Mouse (Mus musculus) hindbrain, embryonic 14.5 days (tissue): ENCODE data around the gene Myl6b. TPM values are rescaled to one million over a fixed set of nuclear protein-coding genes. Genes with fewer than 3 reads are reported as not detected.

Experiments used
- ATAC-seq: fragments of 200-750 bp; cut with Nextera tagmentation; 2 replicates; pipeline ENCODE4 v1.8.0; 2017; ENCODE audit warnings: moderate number of reproducible peaks, mild to moderate bottlenecking, moderate TSS enrichment, moderate library complexity; ENCODE audit not compliant: low FRiP score
- DNase-seq: peaks from one replicate; pipeline ENCODE4 v3.0.0-alpha.2; 2015; ENCODE audit warnings: low spot score
- H3K27ac ChIP-seq: fragments of 300-500 bp; sonication (generic); 2 replicates; pipeline ENCODE4 v1.5.1; 2014; ENCODE audit warnings: mild to moderate bottlenecking, moderate library complexity
- H3K27me3 ChIP-seq: fragments of 300-500 bp; sonication (generic); 2 replicates; pipeline ENCODE4 v1.6.1; 2014; ENCODE audit warnings: mild to moderate bottlenecking, low read length, mixed read lengths; ENCODE audit not compliant: control insufficient read depth, insufficient read depth
- H3K36me3 ChIP-seq: fragments of 300-500 bp; sonication (generic); replicated peaks from 2 replicates; pipeline ENCODE4 v1.6.1; 2014; ENCODE audit not compliant: control insufficient read depth, insufficient read depth
- H3K4me1 ChIP-seq: fragments of 300-500 bp; sonication (generic); replicated peaks from 2 replicates; pipeline ENCODE4 v1.6.1; 2014; ENCODE audit warnings: antibody characterized with exemption, low read length, mixed read lengths; ENCODE audit not compliant: control insufficient read depth, insufficient read depth
- H3K4me2 ChIP-seq: fragments of 300-500 bp; sonication (generic); replicated peaks from 2 replicates; pipeline ENCODE4 v1.6.1; 2014; ENCODE audit warnings: mild to moderate bottlenecking, moderate library complexity
- H3K4me3 ChIP-seq: fragments of 300-500 bp; sonication (generic); replicated peaks from 2 replicates; pipeline ENCODE4 v1.5.1; 2014; ENCODE audit warnings: mild to moderate bottlenecking, low read length
- H3K9ac ChIP-seq: fragments of 300-500 bp; sonication (generic); 2 replicates; pipeline ENCODE4 v1.6.1; 2014
- H3K9me3 ChIP-seq: fragments of 300-500 bp; sonication (generic); 2 replicates; pipeline ENCODE4 v1.6.1; 2016; ENCODE audit warnings: low read length; ENCODE audit not compliant: control insufficient read depth
- WGBS: fragments of 180-500 bp; shearing (Covaris S2); extraction: QIAGEN DNeasy Blood & Tissue Kit; methylation state at CpG from one replicate; pipeline ENCODE4 v1.1.7; 2014; 5-methylcytosine and 5-hydroxymethylcytosine counted together
- polyA plus RNA-seq: library from polyadenylated mRNA; unstranded; fragments of >200 nt; fragmentation: Nextera tagmentation; extraction: Ambion mirVana; gene quantifications from 2 replicates; pipeline ENCODE4 v1.2.1, GENCODE M21; 2014

The Myl6b gene
- polyA plus RNA-seq, 1 experiment from 2014 or later: 6.1 TPM

DNA sequence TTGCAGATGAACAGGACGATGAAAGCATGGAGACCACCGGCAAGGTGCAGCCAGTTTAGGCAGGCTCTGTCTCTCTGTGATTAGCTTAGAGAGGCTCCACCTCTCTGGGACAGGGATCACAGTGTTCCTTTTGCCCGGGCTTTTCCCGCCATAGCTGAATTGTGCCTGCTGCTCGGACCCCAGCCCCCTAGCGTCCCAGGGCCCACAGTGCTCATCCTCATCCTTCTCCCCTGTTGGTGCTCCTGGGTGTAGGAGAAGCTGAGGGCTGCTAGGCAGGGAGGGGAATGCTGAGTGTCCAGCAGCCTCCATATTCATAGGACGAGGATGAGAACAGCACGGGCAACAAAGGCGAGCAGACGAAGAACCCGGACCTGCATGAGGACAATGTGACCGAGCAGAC lies 24.1 kb downstream of the Myl6b start:
- Histone ChIP-seq H3K27me3 (no peaks in the 10 kb centered on the region), H3K4me1 (no peaks in the 10 kb centered on the region), H3K36me3 (peaks cover 98% of the 10 kb centered on the region), H3K4me2 (no peak overlapping the region), H3K9me3 (no peaks in the 10 kb centered on the region), H3K9ac (no peak overlapping the region), H3K4me3 (no peak overlapping the region), H3K27ac (no peak overlapping the region)
- ATAC-seq (no peak), DNase-seq (no peak)
- WGBS: 91% methylated on average over 12 of the region's 12 CpGs

DNA sequence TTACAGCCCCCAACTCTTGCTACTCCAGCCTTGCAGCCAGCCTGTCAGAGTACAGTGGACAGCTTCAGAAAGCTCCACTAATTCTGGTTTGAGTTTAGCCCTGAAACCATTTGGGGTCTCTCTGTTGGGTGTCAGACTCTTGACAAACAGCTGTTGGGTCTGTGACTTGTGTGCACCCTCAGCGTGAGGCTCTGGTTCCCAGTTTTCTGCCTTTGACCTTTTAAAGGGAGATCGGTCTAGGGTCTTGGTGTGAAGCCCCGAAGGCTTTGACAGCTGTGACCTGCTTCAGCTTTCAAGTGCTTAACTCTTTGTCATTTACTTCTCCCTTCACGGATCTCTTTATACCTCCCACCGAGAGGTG lies 38.2 kb downstream of the Myl6b start:
- WGBS: 1% methylated on average over 5 of the region's 5 CpGs
- Histone ChIP-seq H3K9ac (peak overlapping the region; percentile 98), H3K9me3 (no peaks in the 10 kb centered on the region), H3K36me3 (peaks cover 41% of the 10 kb centered on the region), H3K4me1 (peaks cover 7% of the 10 kb centered on the region; the same call in 1 of the 2 replicates), H3K4me3 (peak overlapping the region; percentile 89), H3K27ac (peak overlapping the region; percentile 98), H3K27me3 (no peaks in the 10 kb centered on the region), H3K4me2 (peak overlapping the region; percentile 76)
- DNase-seq: no peak
- ATAC-seq: no peak

DNA sequence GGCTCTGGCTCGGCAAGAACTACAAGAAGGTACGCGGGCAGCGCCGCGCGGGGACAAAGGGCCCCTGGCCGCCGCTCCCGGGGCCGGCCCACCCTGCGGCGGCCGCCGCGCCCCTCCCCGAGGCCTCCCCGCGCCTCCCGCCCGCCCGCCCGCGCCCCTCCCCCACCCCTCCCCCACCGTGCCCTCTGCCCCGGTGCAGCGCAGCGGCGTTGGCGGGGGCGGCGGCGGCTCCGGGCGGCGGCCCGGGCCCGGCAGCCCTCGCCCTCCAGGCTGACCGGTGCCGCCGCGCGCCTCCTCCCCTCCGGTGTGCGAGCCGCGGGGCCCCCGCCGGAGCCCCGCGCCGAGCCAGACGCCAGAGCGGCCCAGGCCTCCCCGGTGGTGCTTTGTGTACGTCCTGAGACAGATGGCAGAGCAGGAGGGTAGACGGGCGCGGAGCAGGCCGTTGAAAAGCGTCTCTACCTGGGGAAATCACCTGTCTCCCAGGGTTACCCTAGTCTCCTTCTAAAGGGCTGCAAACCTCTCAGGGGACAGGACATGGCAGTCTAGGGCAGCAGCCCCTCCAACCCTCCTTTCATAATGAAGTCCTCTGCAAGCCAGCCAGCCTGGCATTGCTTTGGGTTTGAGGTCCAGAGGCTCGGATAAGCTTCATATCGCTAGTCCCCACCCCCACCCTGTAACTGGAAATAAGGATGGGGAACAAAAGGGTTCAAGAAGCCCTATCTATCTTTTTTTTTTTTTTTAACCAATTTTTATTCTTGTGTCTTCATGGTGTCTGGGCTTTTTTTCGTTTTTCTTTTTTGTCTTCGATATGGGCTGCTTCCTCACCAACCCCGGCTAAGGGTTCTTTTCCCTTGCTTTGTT lies 38.8 kb downstream of the Myl6b start:
- DNase-seq (peak; percentile 47), ATAC-seq (peak; percentile 61)
- H3K36me3 ChIP-seq: peaks cover 35% of the 10 kb centered on the region
- H3K4me2 ChIP-seq: peak overlapping the region; percentile 76
- peak overlapping the region; percentile 89 for H3K4me3 ChIP-seq
- peaks cover 7% of the 10 kb centered on the region; the same call in 1 of the 2 replicates for H3K4me1 ChIP-seq
- WGBS: under 1% methylated on average over 24 of the region's 67 CpGs
- no peaks in the 10 kb centered on the region for H3K27me3 ChIP-seq
- H3K27ac ChIP-seq: peak overlapping the region; percentile 98
- H3K9ac ChIP-seq: peak overlapping the region; percentile 98
- no peaks in the 10 kb centered on the region for H3K9me3 ChIP-seq

DNA sequence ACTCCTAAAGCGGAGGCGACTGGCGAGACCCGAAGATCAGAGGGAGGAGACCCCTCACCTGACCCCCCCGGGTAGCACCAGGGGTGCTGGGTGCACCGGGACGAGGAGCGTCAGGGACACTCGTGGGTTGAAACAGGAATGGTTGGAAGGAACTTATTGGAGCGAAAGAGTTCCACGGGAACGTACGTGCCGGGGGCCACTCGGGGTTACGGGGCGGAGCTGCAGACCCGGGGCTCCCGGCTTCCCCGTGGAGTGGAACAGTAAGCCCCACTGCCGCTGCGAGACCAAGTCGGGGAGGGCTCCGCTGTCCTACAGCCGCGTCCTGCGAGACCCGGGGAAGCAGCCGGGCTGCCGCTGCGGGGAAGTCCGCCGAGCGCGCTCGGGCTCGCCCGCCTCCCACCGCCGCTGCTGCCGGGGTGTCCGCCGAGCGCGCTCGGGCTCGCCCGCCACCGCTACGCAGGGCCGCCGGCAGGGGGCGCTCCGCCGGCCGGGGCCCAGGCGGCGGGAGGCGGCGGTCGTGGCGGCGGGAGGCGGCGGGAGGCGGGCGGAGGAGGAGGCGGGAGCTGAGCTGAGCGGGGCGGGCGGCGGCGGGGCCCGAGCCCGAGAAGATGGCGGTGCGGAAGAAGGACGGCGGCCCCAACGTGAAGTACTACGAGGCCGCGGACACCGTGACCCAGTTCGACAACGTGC lies 39.6 kb downstream of the Myl6b start, which contains the start of gene Smarcc2:
Gene Smarcc2, plus strand, starts transcription at position 530 of the 690 bp plus-strand sequence.
- WGBS: under 1% methylated on average over 68 of the region's 86 CpGs
- DNase-seq (peak; percentile 86), ATAC-seq (peak; percentile 77)
- Histone ChIP-seq H3K27ac (peak within 1 kb of the TSS; percentile 98), H3K36me3 (peaks cover 27% of the 10 kb centered on the region), H3K4me3 (peak within 1 kb of the TSS; percentile 89), H3K27me3 (no peaks in the 10 kb centered on the region), H3K4me1 (peaks cover 7% of the 10 kb centered on the region; the same call in 1 of the 2 replicates), H3K9me3 (no peaks in the 10 kb centered on the region), H3K9ac (peak within 1 kb of the TSS; percentile 98), H3K4me2 (peak within 1 kb of the TSS; percentile 76)

- Histone ChIP-seq H3K4me3 (peak overlapping the region; percentile 89), H3K36me3 (peaks cover 22% of the 10 kb centered on the region), H3K9ac (peak overlapping the region; percentile 98), H3K9me3 (no peaks in the 10 kb centered on the region), H3K27ac (peak overlapping the region; percentile 98), H3K4me2 (peak overlapping the region; percentile 76), H3K27me3 (no peaks in the 10 kb centered on the region), H3K4me1 (peaks cover 7% of the 10 kb centered on the region; the same call in 1 of the 2 replicates)
- ATAC-seq (peak; percentile 70), DNase-seq (peak; percentile 94)
- WGBS: under 1% methylated on average over 29 of the region's 29 CpGs
These were observed 40.2 kb downstream of the Myl6b start for GRCm38 (mm10) chr10:128458348-128458718.

- H3K4me1 ChIP-seq: peaks cover 7% of the 10 kb centered on the region; the same call in 1 of the 2 replicates
- H3K27me3 ChIP-seq: no peaks in the 10 kb centered on the region
- 0 out of 2 replicates have a peak overlapping the region, but pooled peaks have one; percentile 76 for H3K4me2 ChIP-seq
- no peak for DNase-seq
- H3K9ac ChIP-seq: no peak overlapping the region
- H3K27ac ChIP-seq: no peak overlapping the region
- H3K4me3 ChIP-seq: peak overlapping the region; percentile 89
- 85% methylated on average over 6 of the region's 6 CpGs for WGBS
- peaks cover 15% of the 10 kb centered on the region for H3K36me3 ChIP-seq
- no peak for ATAC-seq
- H3K9me3 ChIP-seq: no peaks in the 10 kb centered on the region
These were observed 40.8 kb downstream of the Myl6b start for GRCm38 (mm10) chr10:128457676-128458075.

- ATAC-seq (no peak), DNase-seq (peak; percentile 87)
- H3K27me3 ChIP-seq: no peaks in the 10 kb centered on the region
- H3K9ac ChIP-seq: no peak overlapping the region
- H3K4me1 ChIP-seq: no peaks in the 10 kb centered on the region
- H3K36me3 ChIP-seq: no peaks in the 10 kb centered on the region
- H3K9me3 ChIP-seq: no peaks in the 10 kb centered on the region
- H3K4me3 ChIP-seq: no peak overlapping the region
- 4% methylated on average over 6 of the region's 6 CpGs for WGBS
- no peak overlapping the region; the same call in 1 of the 2 replicates for H3K4me2 ChIP-seq
- no peak overlapping the region for H3K27ac ChIP-seq
These were observed 43.2 kb downstream of the Myl6b start for GRCm38 (mm10) chr10:128455280-128455679.

- Histone ChIP-seq H3K27ac (no peak overlapping the region), H3K4me3 (no peak overlapping the region), H3K36me3 (no peaks in the 10 kb centered on the region), H3K27me3 (no peaks in the 10 kb centered on the region), H3K4me1 (no peaks in the 10 kb centered on the region), H3K9me3 (no peaks in the 10 kb centered on the region), H3K4me2 (no peak overlapping the region), H3K9ac (no peak overlapping the region)
- WGBS: 76% methylated on average over 3 of the region's 3 CpGs
- DNase-seq: no peak
- ATAC-seq: no peak
These were observed 44.0 kb downstream of the Myl6b start for GRCm38 (mm10) chr10:128454471-128454870.

GRCm38 (mm10) chr10:128451014-128451413 lies 47.5 kb downstream of the Myl6b start:
- Histone ChIP-seq H3K9ac (no peak overlapping the region), H3K36me3 (no peaks in the 10 kb centered on the region), H3K9me3 (no peaks in the 10 kb centered on the region), H3K4me1 (no peaks in the 10 kb centered on the region), H3K27ac (no peak overlapping the region), H3K27me3 (no peaks in the 10 kb centered on the region), H3K4me2 (no peak overlapping the region), H3K4me3 (no peak overlapping the region)
- no peak for DNase-seq
- no peak for ATAC-seq
- WGBS: 88% methylated on average over 6 of the region's 6 CpGs
